Mouse (Mus musculus): ENCODE data around the gene Fam213b.

The Fam213b gene

GRCm38 (mm10) chr4:154898506-154899446 lies at the start of gene Fam213b:
Gene Fam213b (minus strand): TSS chr4:154899135.
- peak; percentile 86 to 92 for DNase-seq

GRCm38 (mm10) chr4:154948066-154948939 lies 49.4 kb upstream of the Fam213b start:
- peak; percentile 78 to 90 for DNase-seq

GRCm38 (mm10) chr4:154946319-154946718 lies 47.4 kb upstream of the Fam213b start:
- peak; percentile 87 to 91 for DNase-seq

- peak; percentile 90 for DNase-seq
Observed at GRCm38 (mm10) chr4:154944121-154944590, 45.2 kb upstream of the Fam213b start.

- peak in 1 of 2 experiments; percentile 9 for DNase-seq
Observed at GRCm38 (mm10) chr4:154943323-154944039, 44.5 kb upstream of the Fam213b start.

- peak in 1 of 2 experiments; percentile 13 for DNase-seq
Observed at GRCm38 (mm10) chr4:154942632-154943322, 43.8 kb upstream of the Fam213b start.

GRCm38 (mm10) chr4:154941831-154942230 lies 42.9 kb upstream of the Fam213b start:
- DNase-seq: no peak

- no peak for DNase-seq
Observed at GRCm38 (mm10) chr4:154940156-154940555, 41.2 kb upstream of the Fam213b start.

- DNase-seq: no peak
Observed at GRCm38 (mm10) chr4:154937746-154938145, 38.8 kb upstream of the Fam213b start.

- DNase-seq: no peak
Observed at GRCm38 (mm10) chr4:154936542-154937255, 37.8 kb upstream of the Fam213b start.

GRCm38 (mm10) chr4:154935788-154936187 lies 36.9 kb upstream of the Fam213b start:
- no peak for DNase-seq

- DNase-seq: no peak
Observed at GRCm38 (mm10) chr4:154934800-154935199, 35.9 kb upstream of the Fam213b start.

GRCm38 (mm10) chr4:154933306-154933907 lies 34.5 kb upstream of the Fam213b start:
- no peak for DNase-seq

- DNase-seq: no peak
Observed at GRCm38 (mm10) chr4:154929088-154929660, 30.2 kb upstream of the Fam213b start.

- DNase-seq: no peak
Observed at GRCm38 (mm10) chr4:154928395-154929087, 29.6 kb upstream of the Fam213b start, which contains the start of gene Tnfrsf14. Gene Tnfrsf14 (minus strand): TSS chr4:154928563.

GRCm38 (mm10) chr4:154927899-154928337 lies 29.0 kb upstream of the Fam213b start:
- DNase-seq: no peak

GRCm38 (mm10) chr4:154926969-154927898 lies 28.3 kb upstream of the Fam213b start:
- no peak for DNase-seq

- DNase-seq: peak in 1 of 2 experiments; percentile 38
Observed at GRCm38 (mm10) chr4:154925413-154925812, 26.5 kb upstream of the Fam213b start.

Data from cerebellum, postnatal 10 days (tissue).